Mouse (Mus musculus): Measurements from ENCODE around the gene Tctex1d1. TPM values are rescaled to one million over a fixed set of nuclear protein-coding genes. Genes with fewer than 3 reads are reported as not detected.

The Tctex1d1 gene
- total and polyA plus RNA-seq, 3 experiments = not detected

GRCm38 (mm10) chr4:102987325-102987724 lies 8.9 kb downstream of the Tctex1d1 start:
- H3K27ac ChIP-seq (ENCODE audit: control insufficient read depth, low read depth, low read length) = no peak overlapping the region
- H3K79me2 ChIP-seq (ENCODE audit: control insufficient read depth, insufficient read depth, low read length, poor library complexity) = no peaks in the 10 kb centered on the region
- H3K9ac ChIP-seq (ENCODE audit: control insufficient read depth, low read depth, low read length, poor library complexity, severe bottlenecking) = no peak overlapping the region
- no peaks in the 10 kb centered on the region; a peak in 1 of 4 replicates for H3K4me1 ChIP-seq (ENCODE audit: control insufficient read depth in 1 of 2, insufficient read depth in 2 of 2, low read length in 2 of 2)
- no peaks in the 10 kb centered on the region for H3K9me3 ChIP-seq (replicated peaks; ENCODE audit: insufficient read depth, low read length)
- H3K4me3 ChIP-seq (ENCODE audit: control insufficient read depth in 1 of 2, insufficient read depth in 1 of 2, low read depth in 2 of 2, low read length in 2 of 2) = no peak overlapping the region
- no peak for TF ChIP-seq NRF1 (IDR thresholded peaks at IDR 0.05; ENCODE audit: insufficient read depth, low read depth, low read length, poor library complexity, severe bottlenecking)
- no peak for TF ChIP-seq TBP (IDR thresholded peaks at IDR 0.05; ENCODE audit: low read depth, low read length)
- TF ChIP-seq POLR2AphosphoS2 (IDR thresholded peaks at IDR 0.05; ENCODE audit: low read length) = no peak
- TF ChIP-seq CHD2 (IDR thresholded peaks at IDR 0.05; ENCODE audit: low read length) = no peak
- TF ChIP-seq ZKSCAN1 (IDR thresholded peaks at IDR 0.05; ENCODE audit: low read depth, low read length) = no peak
- TF ChIP-seq GATA1 (IDR thresholded peaks at IDR 0.05; ENCODE audit: low read depth, low read length) = no peak
- no peak for TF ChIP-seq SIN3A (IDR thresholded peaks at IDR 0.05; ENCODE audit: low read length)
- TF ChIP-seq POLR2A (IDR thresholded peaks at IDR 0.05; ENCODE audit: control insufficient read depth in 1 of 2, insufficient read depth in 1 of 2, low read depth in 1 of 2, low read length in 2 of 2, poor library complexity in 1 of 2) = no peak
- no peak for DNase-seq (ENCODE audit: low read depth, low spot score)
- 0 out of 4 replicates have a peak, but pooled peaks cover 0 to 2% of the 10 kb centered on the region in 2 experiments for H3K27me3 ChIP-seq (ENCODE audit: control insufficient read depth in 1 of 2, insufficient read depth in 2 of 2, low read length in 2 of 2)
- no peaks in the 10 kb centered on the region; a peak in 1 of 4 replicates for H3K36me3 ChIP-seq (ENCODE audit: control insufficient read depth in 1 of 2, insufficient read depth in 2 of 2, low read length in 2 of 2)

- no peak for DNase-seq (ENCODE audit: low read depth, low spot score)
- H3K4me3 ChIP-seq (ENCODE audit: control insufficient read depth in 1 of 2, insufficient read depth in 1 of 2, low read depth in 2 of 2, low read length in 2 of 2) = no peak overlapping the region
- no peaks in the 10 kb centered on the region; a peak in 1 of 4 replicates for H3K4me1 ChIP-seq (ENCODE audit: control insufficient read depth in 1 of 2, insufficient read depth in 2 of 2, low read length in 2 of 2)
- no peak overlapping the region for H3K27ac ChIP-seq (ENCODE audit: control insufficient read depth, low read depth, low read length)
- no peaks in the 10 kb centered on the region; a peak in 1 of 4 replicates for H3K36me3 ChIP-seq (ENCODE audit: control insufficient read depth in 1 of 2, insufficient read depth in 2 of 2, low read length in 2 of 2)
- H3K27me3 ChIP-seq (ENCODE audit: control insufficient read depth in 1 of 2, insufficient read depth in 2 of 2, low read length in 2 of 2) = 0 out of 4 replicates have a peak, but pooled peaks cover 0 to 2% of the 10 kb centered on the region in 2 experiments
- H3K79me2 ChIP-seq (ENCODE audit: control insufficient read depth, insufficient read depth, low read length, poor library complexity) = no peaks in the 10 kb centered on the region
- TF ChIP-seq MXI1 (IDR thresholded peaks at IDR 0.05; ENCODE audit: low read depth, low read length) (no peak), SMC3 (IDR thresholded peaks at IDR 0.05; ENCODE audit: low read depth, low read length) (no peak; the same call in 1 of the 2 replicates), MEF2A (IDR thresholded peaks at IDR 0.05; ENCODE audit: extremely low read depth, insufficient replicate concordance, low read depth, low read length, poor library complexity, severe bottlenecking) (no peak), ZNF384 (IDR thresholded peaks at IDR 0.05; ENCODE audit: low read depth, low read length) (no peak)
- no peaks in the 10 kb centered on the region for H3K9me3 ChIP-seq (replicated peaks; ENCODE audit: insufficient read depth, low read length)
- no peak overlapping the region for H3K9ac ChIP-seq (ENCODE audit: control insufficient read depth, low read depth, low read length, poor library complexity, severe bottlenecking)
Observed at GRCm38 (mm10) chr4:102987756-102988155, 9.3 kb downstream of the Tctex1d1 start.

DNA sequence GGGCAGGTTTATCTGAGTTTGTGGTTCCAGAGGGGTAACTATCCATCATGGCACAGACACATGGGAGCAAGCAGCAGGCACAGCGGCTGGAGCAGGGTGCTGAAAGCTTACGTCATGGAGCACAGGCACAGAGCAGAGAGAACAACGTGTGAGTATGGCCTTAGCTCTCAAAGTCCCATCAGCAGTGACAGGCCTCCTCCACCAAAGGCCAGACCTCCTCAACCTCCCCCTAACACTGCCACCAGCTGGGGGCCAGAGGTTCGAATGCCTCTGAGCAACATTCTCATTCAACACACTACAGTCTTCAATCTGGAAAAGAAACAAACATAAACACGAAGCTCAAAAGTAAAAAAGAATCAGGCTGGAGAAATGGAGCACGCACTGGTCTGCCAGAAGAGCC lies 10.1 kb downstream of the Tctex1d1 start:
- 0 out of 4 replicates have a peak, but pooled peaks cover 0 to 2% of the 10 kb centered on the region in 2 experiments for H3K27me3 ChIP-seq (ENCODE audit: control insufficient read depth in 1 of 2, insufficient read depth in 2 of 2, low read length in 2 of 2)
- H3K4me1 ChIP-seq (ENCODE audit: control insufficient read depth in 1 of 2, insufficient read depth in 2 of 2, low read length in 2 of 2) = no peaks in the 10 kb centered on the region; a peak in 1 of 4 replicates
- no peak for DNase-seq (ENCODE audit: low read depth, low spot score)
- H3K79me2 ChIP-seq (ENCODE audit: control insufficient read depth, insufficient read depth, low read length, poor library complexity) = no peaks in the 10 kb centered on the region
- TF ChIP-seq POLR2A (IDR thresholded peaks at IDR 0.05; ENCODE audit: control insufficient read depth in 1 of 2, insufficient read depth in 1 of 2, low read depth in 1 of 2, low read length in 2 of 2, poor library complexity in 1 of 2) (no peak), NELFE (IDR thresholded peaks at IDR 0.05; ENCODE audit: low read depth, low read length) (no peak), NRF1 (IDR thresholded peaks at IDR 0.05; ENCODE audit: insufficient read depth, low read depth, low read length, poor library complexity, severe bottlenecking) (no peak), CHD2 (IDR thresholded peaks at IDR 0.05; ENCODE audit: low read length) (no peak), SIN3A (IDR thresholded peaks at IDR 0.05; ENCODE audit: low read length) (no peak), ZMIZ1 (IDR thresholded peaks at IDR 0.05; ENCODE audit: low read depth, low read length) (no peak), RCOR1 (IDR thresholded peaks at IDR 0.05; ENCODE audit: low read depth, low read length) (no peak), ZC3H11A (IDR thresholded peaks at IDR 0.05; ENCODE audit: low read depth, low read length) (no peak)
- no peak overlapping the region for H3K9ac ChIP-seq (ENCODE audit: control insufficient read depth, low read depth, low read length, poor library complexity, severe bottlenecking)
- H3K4me3 ChIP-seq (ENCODE audit: control insufficient read depth in 1 of 2, insufficient read depth in 1 of 2, low read depth in 2 of 2, low read length in 2 of 2) = no peak overlapping the region
- no peaks in the 10 kb centered on the region; a peak in 1 of 4 replicates for H3K36me3 ChIP-seq (ENCODE audit: control insufficient read depth in 1 of 2, insufficient read depth in 2 of 2, low read length in 2 of 2)
- H3K9me3 ChIP-seq (replicated peaks; ENCODE audit: insufficient read depth, low read length) = no peaks in the 10 kb centered on the region
- no peak overlapping the region for H3K27ac ChIP-seq (ENCODE audit: control insufficient read depth, low read depth, low read length)
